Mouse (Mus musculus) adrenal gland, postnatal 36 days (tissue): ENCODE data around the gene Olfr672. TPM values are rescaled to one million over a fixed set of nuclear protein-coding genes. Genes with fewer than 3 reads are reported as not detected.
"Not testable (repeated sequence)": the region's sequence is repeated elsewhere in the genome, so short reads cannot be mapped to it uniquely, and the experiment has no call there.

ENCODE experiments used
- DNase-seq, 2 experiments: peaks; one replicate each; pipeline ENCODE4 v3.0.0; 2021; ENCODE audit warnings: mixed read lengths in 1 of 2
- long read RNA-seq, 2 experiments: library from polyadenylated mRNA; stranded (forward); transcript quantifications; one replicate each; pipeline ENCODE4 v2.0.0; 2021; ENCODE audit warnings: borderline sequencing depth in 2 of 2
- total RNA-seq, 2 experiments: library from RNA; stranded (reverse); gene quantifications; 2 replicates each; pipeline ENCODE4 v1.2.3; 2021

The Olfr672 gene
- not detected for total RNA-seq
- long read RNA-seq, experiment 1: 0 reads
- long read RNA-seq, experiment 2: 0 reads

DNA sequence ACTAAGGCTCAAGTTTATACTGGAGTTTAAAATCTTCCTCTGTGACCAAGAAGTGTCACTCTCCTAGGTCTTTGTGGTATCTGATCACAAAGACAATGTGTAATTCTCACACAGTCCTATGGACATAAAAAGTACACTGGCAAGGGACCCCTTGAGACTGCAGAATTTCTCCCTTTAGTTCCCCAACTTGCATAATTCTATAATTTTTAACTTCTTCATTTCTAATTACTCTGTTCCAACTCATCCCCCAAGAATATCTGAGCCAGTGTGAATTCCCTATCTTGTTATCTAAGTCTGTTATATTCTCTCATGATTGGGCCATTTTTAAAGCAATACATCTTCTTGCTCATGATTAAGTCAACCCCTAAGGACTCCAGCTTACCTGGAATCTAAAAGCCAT, at the start of gene Olfr672:
Olfr672 (minus strand) TSS at position 101 of the 400 bp plus-strand sequence.
- no peak for DNase-seq

- DNase-seq: not testable (repeated sequence)
These were observed 32.0 kb upstream of the Olfr672 start for GRCm38 (mm10) chr7:105033836-105034235.

DNA sequence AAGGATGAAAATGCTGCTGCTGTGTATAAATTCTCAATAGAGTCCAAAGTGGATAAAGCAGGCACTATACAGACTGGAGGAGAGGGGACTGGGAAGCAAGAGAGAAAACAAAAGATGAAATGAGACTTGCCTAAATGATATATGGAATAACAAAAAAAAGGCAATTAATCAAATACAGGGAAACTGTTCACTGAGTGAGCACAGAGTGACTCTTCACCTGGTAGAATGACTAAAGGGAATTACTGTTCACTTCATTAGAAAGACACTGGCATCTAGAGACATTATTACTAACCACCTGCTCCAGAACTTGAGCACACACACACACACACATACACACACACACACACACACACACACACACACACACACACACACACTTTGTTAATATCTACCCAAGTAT, 30.6 kb upstream of the Olfr672 start, which contains the start of gene Olfr676:
Olfr676 (plus strand) TSS at position 301 of the 400 bp plus-strand sequence.
- DNase-seq: no peak

DNA sequence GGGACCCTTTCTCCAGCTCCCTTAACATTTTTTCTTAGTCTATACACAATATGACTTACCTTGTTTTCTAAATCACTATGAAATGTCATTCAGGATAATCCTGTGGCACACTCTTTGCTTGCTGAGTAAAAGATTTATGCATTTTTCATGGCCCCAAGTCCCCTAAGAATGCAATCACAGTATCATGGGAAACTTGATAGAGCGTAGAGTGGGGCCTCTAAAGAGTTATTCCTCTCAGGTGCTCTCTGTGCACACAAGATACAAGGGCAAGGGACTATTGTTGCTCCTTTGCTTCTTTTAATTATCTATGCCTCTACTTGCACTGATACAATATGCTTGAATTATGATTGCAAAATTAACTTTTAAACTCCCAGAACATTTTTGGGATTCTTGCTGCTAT, 26.5 kb upstream of the Olfr672 start, which contains the start of gene Olfr675:
Olfr675 (minus strand) TSS at position 101 of the 400 bp plus-strand sequence.
- DNase-seq: no peak

DNA sequence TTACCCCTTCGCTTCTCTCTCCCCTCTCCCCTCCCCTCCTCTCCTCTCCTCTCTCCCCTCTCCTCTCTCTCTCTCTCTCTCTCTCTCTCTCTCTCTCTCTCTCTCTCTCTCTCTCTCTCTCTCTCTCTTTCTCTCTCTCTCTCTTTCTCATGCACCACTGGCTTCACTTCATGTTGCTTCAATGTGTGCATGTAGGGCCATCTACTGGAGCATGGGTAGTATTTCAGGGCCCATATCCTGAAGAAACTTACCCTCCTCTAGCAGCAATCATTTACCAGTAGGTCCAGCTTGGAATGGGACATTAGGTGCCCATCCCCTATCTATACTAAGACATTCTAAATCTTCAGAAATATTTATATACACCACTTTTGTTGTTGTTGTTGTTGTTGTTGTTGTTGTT, 20.7 kb upstream of the Olfr672 start:
- no peak for DNase-seq

- no peak for DNase-seq
These were observed 22.8 kb downstream of the Olfr672 start, which contains the start of gene Olfr671 for GRCm38 (mm10) chr7:104979026-104979425. Olfr671 (minus strand) TSS chr7:104979126.

DNA sequence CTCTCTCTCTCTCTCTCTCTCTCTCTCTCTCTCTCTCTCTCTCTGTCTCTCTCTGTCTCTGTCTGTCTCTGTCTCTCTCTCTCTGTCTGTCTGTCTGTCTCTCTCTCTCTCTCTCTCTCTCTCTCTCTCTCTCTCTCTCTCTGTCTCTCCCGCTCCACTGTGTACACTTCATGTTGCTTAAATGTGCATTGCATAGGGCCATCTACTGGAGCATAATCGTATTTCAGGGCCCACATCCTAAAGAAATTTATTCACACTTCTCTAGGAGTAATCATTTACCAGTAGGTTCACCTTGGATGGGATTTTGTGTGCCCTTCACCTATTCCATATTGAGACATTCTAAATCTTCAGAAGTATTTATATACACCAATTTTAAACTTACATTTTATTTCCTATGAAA, 29.3 kb downstream of the Olfr672 start:
- DNase-seq: not testable (repeated sequence)

DNA sequence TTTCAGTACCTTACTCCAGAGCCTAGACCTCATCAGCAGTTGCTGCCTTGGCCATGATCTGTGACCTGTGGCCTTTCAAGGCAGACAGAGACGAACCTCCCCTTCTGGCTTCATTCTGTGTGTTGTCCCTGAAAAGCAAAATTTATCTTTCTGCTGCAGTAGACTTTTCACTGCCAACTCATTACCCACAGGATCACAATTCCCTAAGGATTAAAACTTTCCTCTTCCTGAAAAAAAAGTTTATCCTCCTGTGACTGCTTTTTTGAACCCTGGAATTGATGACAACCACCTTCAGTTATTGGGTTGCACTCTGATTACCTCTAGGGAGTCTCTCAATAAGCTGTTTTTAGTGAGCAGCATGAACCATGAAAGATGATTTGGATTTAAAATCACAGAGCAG, 39.3 kb downstream of the Olfr672 start, which contains the start of gene Olfr670:
Olfr670 (minus strand) TSS at position 101 of the 400 bp plus-strand sequence.
- DNase-seq: no peak

DNA sequence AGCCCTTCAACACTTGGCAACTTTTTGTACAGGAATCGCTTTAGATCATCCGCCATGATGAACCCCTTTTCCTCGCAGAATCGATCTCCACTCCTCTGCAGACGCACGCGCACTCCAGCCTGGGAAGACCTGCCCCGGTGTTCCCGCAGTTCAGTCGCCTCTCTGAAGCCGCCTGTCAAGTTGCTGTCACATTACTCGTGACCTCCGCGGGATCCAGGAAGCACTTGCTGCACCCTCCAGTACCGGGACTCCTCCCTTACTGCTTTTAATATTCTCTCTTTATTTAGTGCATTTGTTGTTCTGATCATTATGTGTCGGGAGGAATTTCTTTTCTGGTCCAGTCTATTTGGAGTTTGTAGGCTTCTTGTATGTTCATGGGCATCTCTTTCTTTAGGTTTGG, 51.6 kb downstream of the Olfr672 start:
- DNase-seq: not testable (repeated sequence)

Other genes starting within 250 kb of the Olfr672 start
- not detected for gene Usp17le, start 224.6 kb downstream of the Olfr672 start, total RNA-seq
- under 1 TPM in 1 of 2 experiments, not detected in 1; 0.20 TPM for gene Usp17lb, start 159.4 kb downstream of the Olfr672 start, total RNA-seq
- gene Usp17la, start 145.0 kb downstream of the Olfr672 start, total RNA-seq: not detected
- gene Olfr665, start 124.0 kb downstream of the Olfr672 start, total RNA-seq: not detected
- gene Olfr666, start 106.1 kb downstream of the Olfr672 start, total RNA-seq: not detected
- gene Olfr667, start 80.5 kb downstream of the Olfr672 start, total RNA-seq: not detected
- not detected for gene Olfr668, start 74.0 kb downstream of the Olfr672 start, total RNA-seq
- gene Olfr669, start 67.8 kb downstream of the Olfr672 start, total RNA-seq: not detected
- not detected for gene Olfr670, start 39.4 kb downstream of the Olfr672 start, total RNA-seq
- gene Olfr671, start 22.9 kb downstream of the Olfr672 start, total RNA-seq: not detected
- not detected for gene Olfr675, start 26.4 kb upstream of the Olfr672 start, total RNA-seq
- not detected for gene Olfr676, start 30.7 kb upstream of the Olfr672 start, total RNA-seq
- not detected for gene Olfr677, start 49.3 kb upstream of the Olfr672 start, total RNA-seq
- not detected for gene Olfr678, start 62.4 kb upstream of the Olfr672 start, total RNA-seq
- gene Olfr679, start 79.2 kb upstream of the Olfr672 start, total RNA-seq: not detected
- not detected for gene Olfr680-ps1, start 90.8 kb upstream of the Olfr672 start, total RNA-seq
- gene Olfr681, start 114.8 kb upstream of the Olfr672 start, total RNA-seq: not detected
- gene Olfr683, start 145.0 kb upstream of the Olfr672 start, total RNA-seq: not detected
- not detected for gene Olfr684, start 161.6 kb upstream of the Olfr672 start, total RNA-seq
- gene Olfr685, start 184.0 kb upstream of the Olfr672 start, total RNA-seq: not detected
- gene Olfr686, start 205.5 kb upstream of the Olfr672 start, total RNA-seq: not detected